Mouse (Mus musculus) hindbrain, postnatal 0 days (tissue): ENCODE data around the gene Cdh3. TPM values are rescaled to one million over a fixed set of nuclear protein-coding genes. Genes with fewer than 3 reads are reported as not detected.

Experiments used
- ATAC-seq: fragments of 200-750 bp; cut with Nextera tagmentation; 2 replicates; pipeline ENCODE4 v1.8.0; 2017; ENCODE audit warnings: mild to moderate bottlenecking, moderate TSS enrichment, moderate library complexity
- DNase-seq: peaks from one replicate; pipeline ENCODE4 v3.0.0-alpha.2; 2015; ENCODE audit warnings: low spot score
- H3K27ac ChIP-seq: fragments of 300-500 bp; sonication (generic); 2 replicates; pipeline ENCODE4 v1.5.1; 2014; ENCODE audit warnings: mild to moderate bottlenecking
- H3K27me3 ChIP-seq: fragments of 300-500 bp; sonication (generic); 2 replicates; pipeline ENCODE4 v1.6.1; 2014; ENCODE audit warnings: low read length, mixed read lengths; ENCODE audit not compliant: insufficient read depth
- H3K36me3 ChIP-seq: fragments of 300-500 bp; sonication (generic); 2 replicates; pipeline ENCODE4 v1.6.1; 2014; ENCODE audit warnings: low read length, mixed read lengths; ENCODE audit not compliant: insufficient read depth
- H3K4me1 ChIP-seq: fragments of 300-500 bp; sonication (generic); 2 replicates; pipeline ENCODE4 v1.6.1; 2014; ENCODE audit warnings: antibody characterized with exemption, low read length, mixed read lengths; ENCODE audit not compliant: insufficient read depth
- H3K4me2 ChIP-seq: fragments of 300-500 bp; sonication (generic); 2 replicates; pipeline ENCODE4 v1.6.1; 2014; ENCODE audit warnings: low read depth, mild to moderate bottlenecking, low read length, moderate library complexity, mixed read lengths
- H3K4me3 ChIP-seq: fragments of 300-500 bp; sonication (generic); 2 replicates; pipeline ENCODE4 v1.5.1; 2014; ENCODE audit warnings: low read length
- H3K9ac ChIP-seq: fragments of 300-500 bp; sonication (generic); replicated peaks from 2 replicates; pipeline ENCODE4 v1.6.1; 2014; ENCODE audit warnings: mild to moderate bottlenecking, low read length, moderate library complexity, mixed read lengths
- H3K9me3 ChIP-seq: fragments of 300-500 bp; sonication (generic); 2 replicates; pipeline ENCODE4 v1.6.1; 2016; ENCODE audit warnings: low read length, mixed read lengths
- CTCF ChIP-seq: IDR thresholded peaks from 2 replicates; pipeline ENCODE4 v1.5.1; 2016; ENCODE audit warnings: antibody characterized with exemption, control low read depth, low read depth
- WGBS: fragments of 180-500 bp; shearing (Covaris S2); extraction: QIAGEN DNeasy Blood & Tissue Kit; methylation state at CpG from one replicate; pipeline ENCODE4 v1.1.7; 2014; 5-methylcytosine and 5-hydroxymethylcytosine counted together
- polyA plus RNA-seq: library from polyadenylated mRNA; unstranded; fragments of >200 nt; fragmentation: Nextera tagmentation; extraction: Ambion mirVana; gene quantifications from 2 replicates; pipeline ENCODE4 v1.2.1, GENCODE M21; 2015
- total RNA-seq: library from RNA; depleted of rRNA; stranded (reverse); fragments of >200 nt; gene quantifications from 2 replicates; pipeline ENCODE4 v1.2.3, GENCODE M21; 2014; rRNA removed

Cdh3 gene
- total RNA-seq: 6.7 and 7.0 TPM in 2 replicates
- 3.6 and 4.9 TPM in 2 replicates for polyA plus RNA-seq

DNA sequence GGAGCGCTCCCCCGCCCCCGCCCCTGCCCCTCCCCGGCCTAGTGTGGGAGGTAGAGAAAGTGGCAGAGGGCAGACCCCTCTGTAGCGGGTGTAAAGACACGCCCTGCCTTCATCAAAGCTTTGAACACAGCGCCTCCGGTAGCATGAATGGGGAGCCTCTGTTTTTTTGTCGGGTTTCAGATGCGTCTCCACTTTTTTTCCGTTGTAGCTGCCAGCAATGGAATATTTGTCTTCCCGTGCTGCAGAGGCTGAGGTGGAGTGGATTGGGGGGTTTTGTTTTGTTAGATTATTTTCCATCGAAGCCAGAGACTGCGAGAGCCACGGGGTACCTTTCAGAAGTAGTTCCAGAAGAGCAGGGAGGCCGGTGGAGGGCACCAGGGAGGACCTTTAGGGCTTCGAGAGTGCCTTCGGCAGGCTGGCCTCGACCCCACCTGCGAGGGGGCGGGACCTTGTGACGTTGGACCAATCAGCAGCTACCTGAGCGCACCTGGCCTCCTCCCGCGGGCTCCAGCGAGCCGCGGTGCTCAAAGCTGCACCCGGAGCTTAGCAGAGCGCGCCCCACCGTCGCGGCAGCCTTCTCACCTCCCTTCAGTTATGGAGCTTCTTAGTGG, at the start of gene Cdh3:
Gene Cdh3 (plus strand): TSS at position 527 of the 611 bp plus-strand sequence.
- ATAC-seq (peak; percentile 61; the same call in 1 of the 2 replicates), DNase-seq (peak; percentile 43)
- Histone ChIP-seq H3K27me3 (peaks cover 17% of the 10 kb centered on the region), H3K9me3 (no peaks in the 10 kb centered on the region), H3K9ac (peak within 1 kb of the TSS; percentile 28; the same call in 1 of the 2 replicates), H3K4me3 (peak within 1 kb of the TSS; percentile 30), H3K4me1 (peaks cover 17% of the 10 kb centered on the region), H3K4me2 (peak within 1 kb of the TSS; percentile 55), H3K27ac (no peak within 1 kb of the TSS), H3K36me3 (no peaks in the 10 kb centered on the region)
- 1% methylated on average over 34 of the region's 34 CpGs for WGBS
- TF ChIP-seq CTCF: no peak

- TF ChIP-seq CTCF: no peak
- DNase-seq: no peak
- Histone ChIP-seq H3K4me1 (no peaks in the 10 kb centered on the region), H3K9ac (no peak overlapping the region), H3K4me2 (no peak overlapping the region), H3K27ac (no peak overlapping the region), H3K9me3 (no peaks in the 10 kb centered on the region), H3K36me3 (no peaks in the 10 kb centered on the region), H3K4me3 (no peak overlapping the region), H3K27me3 (no peaks in the 10 kb centered on the region)
- 86% methylated on average over 5 of the region's 5 CpGs for WGBS
- no peak for ATAC-seq
These were observed 48.6 kb upstream of the Cdh3 start for GRCm38 (mm10) chr8:106462131-106462530.

- TF ChIP-seq CTCF: no peak
- 71% methylated on average over 6 of the region's 6 CpGs for WGBS
- no peak for ATAC-seq
These were observed 46.9 kb upstream of the Cdh3 start for GRCm38 (mm10) chr8:106463795-106464194.

DNA sequence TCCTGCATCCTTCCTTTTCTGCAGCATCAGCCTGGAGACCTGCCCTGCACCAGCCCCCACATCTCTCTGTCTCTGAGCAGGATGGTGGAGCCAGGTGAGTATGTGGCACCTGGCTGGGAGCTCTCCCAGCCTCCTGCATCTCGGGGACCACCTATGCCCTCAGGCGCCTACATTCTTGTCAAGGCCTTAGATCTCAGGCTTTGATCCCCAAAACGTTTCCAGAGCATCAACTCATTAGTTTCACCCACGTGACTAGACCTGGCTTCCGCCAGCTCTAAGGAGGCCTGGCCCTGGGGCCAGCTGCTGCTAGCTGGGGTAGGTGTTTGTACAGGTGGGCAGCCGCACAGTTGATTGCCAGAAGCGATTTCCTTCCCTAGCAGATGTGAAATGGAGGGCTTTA, 41.2 kb upstream of the Cdh3 start:
- H3K27me3 ChIP-seq: no peaks in the 10 kb centered on the region
- 67% methylated on average over 7 of the region's 7 CpGs for WGBS
- TF ChIP-seq CTCF: no peak
- H3K4me2 ChIP-seq: no peak overlapping the region
- ATAC-seq: no peak
- no peaks in the 10 kb centered on the region for H3K36me3 ChIP-seq
- no peak for DNase-seq
- H3K9me3 ChIP-seq: no peaks in the 10 kb centered on the region
- H3K27ac ChIP-seq: no peak overlapping the region
- no peak overlapping the region for H3K4me3 ChIP-seq
- no peaks in the 10 kb centered on the region for H3K4me1 ChIP-seq
- H3K9ac ChIP-seq: no peak overlapping the region

More at GRCm38 (mm10) chr8:106463795-106464194, 46.9 kb upstream of the Cdh3 start:
- Histone ChIP-seq H3K27ac (no peak overlapping the region), H3K4me2 (no peak overlapping the region), H3K4me3 (no peak overlapping the region), H3K36me3 (no peaks in the 10 kb centered on the region), H3K4me1 (no peaks in the 10 kb centered on the region), H3K27me3 (no peaks in the 10 kb centered on the region), H3K9ac (no peak overlapping the region), H3K9me3 (no peaks in the 10 kb centered on the region)
- DNase-seq: no peak

- no peaks in the 10 kb centered on the region for H3K4me1 ChIP-seq
- 92% methylated on average over 5 of the region's 5 CpGs for WGBS
- H3K4me3 ChIP-seq: no peak overlapping the region
- no peak overlapping the region for H3K9ac ChIP-seq
- no peak for TF ChIP-seq CTCF
- no peaks in the 10 kb centered on the region for H3K27me3 ChIP-seq
- no peaks in the 10 kb centered on the region for H3K36me3 ChIP-seq
- H3K27ac ChIP-seq: no peak overlapping the region
- ATAC-seq: no peak
- no peak for DNase-seq
- no peaks in the 10 kb centered on the region for H3K9me3 ChIP-seq
- no peak overlapping the region for H3K4me2 ChIP-seq
These were observed 36.7 kb upstream of the Cdh3 start for GRCm38 (mm10) chr8:106474001-106474400.

DNA sequence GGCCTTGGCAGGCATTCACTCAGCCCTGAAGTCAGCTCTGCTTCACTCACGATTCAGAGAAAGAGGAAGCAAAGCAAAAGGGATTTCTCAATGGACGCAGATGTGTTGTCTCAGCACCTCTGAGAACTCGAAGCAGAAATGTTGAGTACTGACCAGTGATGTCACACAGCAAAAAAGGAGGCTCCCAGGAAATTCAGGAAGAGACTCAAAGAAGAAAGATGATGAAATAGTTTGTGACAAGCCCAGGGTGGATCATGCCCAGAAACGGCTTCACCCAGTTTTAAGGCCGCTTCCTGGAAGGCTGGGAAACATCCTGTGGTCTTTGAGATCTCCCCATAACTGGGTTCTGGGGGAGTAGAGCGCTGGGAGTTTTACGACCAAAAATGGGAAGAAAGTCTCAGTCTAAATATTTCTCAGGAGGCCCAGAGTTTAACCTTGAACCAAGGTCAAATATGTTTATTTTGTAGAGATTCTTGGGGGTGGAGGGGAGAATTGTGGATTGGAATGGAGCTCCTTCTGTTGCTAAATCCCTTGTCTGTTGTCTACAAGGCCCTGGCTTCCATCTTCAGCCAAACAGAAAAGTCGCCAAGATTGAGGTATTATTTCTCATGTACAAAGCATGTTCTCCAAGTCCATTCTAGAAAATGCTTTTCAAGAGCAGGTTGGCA, 10.5 kb upstream of the Cdh3 start, which contains the start of gene 6030452D12Rik:
Gene 6030452D12Rik (plus strand): TSS at position 505 of the 668 bp plus-strand sequence.
- WGBS: 74% methylated on average over 8 of the region's 8 CpGs
- Histone ChIP-seq H3K4me2 (no peak within 1 kb of the TSS), H3K27ac (no peak within 1 kb of the TSS), H3K9ac (no peak within 1 kb of the TSS), H3K4me1 (no peaks in the 10 kb centered on the region), H3K9me3 (no peaks in the 10 kb centered on the region), H3K36me3 (no peaks in the 10 kb centered on the region), H3K27me3 (no peaks in the 10 kb centered on the region), H3K4me3 (no peak within 1 kb of the TSS)
- no peak for TF ChIP-seq CTCF
- no peak for DNase-seq
- no peak for ATAC-seq

- H3K36me3 ChIP-seq: no peaks in the 10 kb centered on the region
- DNase-seq: no peak
- ATAC-seq: no peak
- H3K9ac ChIP-seq: no peak overlapping the region
- 84% methylated on average over 7 of the region's 7 CpGs for WGBS
- no peak overlapping the region for H3K27ac ChIP-seq
- no peak for TF ChIP-seq CTCF
- peaks cover 12% of the 10 kb centered on the region for H3K27me3 ChIP-seq
- no peak overlapping the region for H3K4me3 ChIP-seq
- peaks cover 9% of the 10 kb centered on the region for H3K4me1 ChIP-seq
- H3K9me3 ChIP-seq: no peaks in the 10 kb centered on the region
- H3K4me2 ChIP-seq: no peak overlapping the region
These were observed 6.5 kb upstream of the Cdh3 start for GRCm38 (mm10) chr8:106504241-106504640.
